Mouse (Mus musculus) stomach, embryonic 15.5 days (tissue): ENCODE data around the gene Hebp2. TPM values are rescaled to one million over a fixed set of nuclear protein-coding genes. Genes with fewer than 3 reads are reported as not detected.
A peak's percentile ranks its signal among the peaks of the same experiment; 100 is the strongest.
"Not testable (repeated sequence)": the region's sequence is repeated elsewhere in the genome, so short reads cannot be mapped to it uniquely, and the experiment has no call there.

Source experiments
- ATAC-seq: fragments of 200-750 bp; cut with Nextera tagmentation; 2 replicates; pipeline ENCODE4 v1.8.0; 2017; ENCODE audit warnings: low read depth, moderate number of reproducible peaks, moderate TSS enrichment; ENCODE audit not compliant: insufficient read depth, low FRiP score
- H3K27ac ChIP-seq: fragments of 300-500 bp; sonication (generic); 2 replicates; pipeline ENCODE4 v1.5.1; 2015; ENCODE audit warnings: mild to moderate bottlenecking, inconsistent platforms
- H3K27me3 ChIP-seq: fragments of 300-500 bp; sonication (generic); replicated peaks from 2 replicates; pipeline ENCODE4 v1.6.1; 2015; ENCODE audit warnings: inconsistent platforms
- H3K36me3 ChIP-seq: fragments of 300-500 bp; sonication (generic); 2 replicates; pipeline ENCODE4 v1.6.1; 2015; ENCODE audit warnings: inconsistent platforms
- H3K4me1 ChIP-seq: fragments of 300-500 bp; sonication (generic); 2 replicates; pipeline ENCODE4 v1.6.1; 2015; ENCODE audit warnings: inconsistent platforms
- H3K4me2 ChIP-seq: fragments of 300-500 bp; sonication (generic); 2 replicates; pipeline ENCODE4 v1.6.1; 2015; ENCODE audit warnings: mild to moderate bottlenecking, inconsistent platforms
- H3K4me3 ChIP-seq: fragments of 300-500 bp; sonication (generic); replicated peaks from 2 replicates; pipeline ENCODE4 v1.5.1; 2015; ENCODE audit warnings: inconsistent platforms
- H3K9ac ChIP-seq: fragments of 300-500 bp; sonication (generic); 2 replicates; pipeline ENCODE4 v1.6.1; 2015; ENCODE audit warnings: inconsistent platforms
- H3K9me3 ChIP-seq: fragments of 300-500 bp; sonication (generic); 2 replicates; pipeline ENCODE4 v1.6.1; 2016; ENCODE audit warnings: inconsistent platforms
- WGBS: fragments of 180-500 bp; shearing (Covaris S2); methylation state at CpG from one replicate; pipeline ENCODE4 v1.1.7; 2015; 5-methylcytosine and 5-hydroxymethylcytosine counted together
- polyA plus RNA-seq: library from polyadenylated mRNA; unstranded; fragments of >200 nt; fragmentation: Nextera tagmentation; extraction: Ambion mirVana; gene quantifications from 2 replicates; pipeline ENCODE4 v1.2.1, GENCODE M21; 2015

Hebp2 gene
- polyA plus RNA-seq, result 25.0 and 34.5 TPM in 2 replicates

DNA sequence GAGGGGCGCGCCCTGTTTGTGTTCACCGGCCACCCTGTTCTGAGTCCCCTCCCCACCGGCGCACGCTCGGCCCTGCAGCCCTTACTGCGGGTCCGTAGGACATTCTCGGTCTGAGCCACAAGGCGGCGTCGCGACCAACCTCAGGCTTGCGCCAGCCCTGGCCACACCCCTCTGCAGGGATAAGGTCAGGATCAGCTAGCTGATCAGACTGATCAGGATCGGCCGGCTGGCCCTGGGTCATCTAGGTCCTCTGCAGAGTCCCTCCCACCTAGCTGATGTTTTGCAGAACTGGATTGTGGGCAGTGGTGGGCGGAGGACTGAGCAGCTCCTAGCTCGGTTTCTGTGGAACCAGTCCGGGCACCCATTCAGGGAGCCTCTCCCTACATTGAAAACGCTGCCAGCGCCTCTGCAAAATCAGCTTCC lies at the start of gene Hebp2:
Hebp2 (minus strand) TSS at position 264 of the 423 bp plus-strand sequence.
- Histone ChIP-seq H3K9me3 (no peaks in the 10 kb centered on the region), H3K36me3 (no peaks in the 10 kb centered on the region), H3K4me1 (peaks cover 9% of the 10 kb centered on the region; the same call in 1 of the 2 replicates), H3K4me3 (peak within 1 kb of the TSS; percentile 69), H3K9ac (peak within 1 kb of the TSS; percentile 50), H3K4me2 (peak within 1 kb of the TSS; percentile 92), H3K27ac (peak within 1 kb of the TSS; percentile 82; the same call in 1 of the 2 replicates), H3K27me3 (no peaks in the 10 kb centered on the region)
- ATAC-seq, result peak; percentile 86
- under 1% methylated on average over 22 of the region's 22 CpGs for WGBS

DNA sequence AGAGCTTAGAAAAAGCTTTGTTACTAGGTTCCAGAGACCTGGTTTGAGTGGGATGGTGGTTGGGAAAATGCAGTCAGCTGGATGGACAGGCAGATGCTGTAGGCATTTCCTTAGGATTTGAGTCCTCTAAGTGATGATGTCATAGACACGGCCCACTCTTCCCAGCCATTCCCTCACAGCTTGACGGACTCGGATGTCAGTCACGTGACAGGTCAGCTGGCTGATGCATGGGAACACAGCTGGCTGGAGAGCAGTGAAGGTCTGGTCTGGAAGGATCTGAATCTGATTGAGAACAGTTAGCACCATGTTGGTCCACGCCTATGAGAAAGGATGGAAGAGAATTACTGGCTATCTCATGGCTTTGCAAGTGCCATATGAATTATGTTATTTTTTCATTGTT lies 43.6 kb upstream of the Hebp2 start:
- no peaks in the 10 kb centered on the region for H3K9me3 ChIP-seq

DNA sequence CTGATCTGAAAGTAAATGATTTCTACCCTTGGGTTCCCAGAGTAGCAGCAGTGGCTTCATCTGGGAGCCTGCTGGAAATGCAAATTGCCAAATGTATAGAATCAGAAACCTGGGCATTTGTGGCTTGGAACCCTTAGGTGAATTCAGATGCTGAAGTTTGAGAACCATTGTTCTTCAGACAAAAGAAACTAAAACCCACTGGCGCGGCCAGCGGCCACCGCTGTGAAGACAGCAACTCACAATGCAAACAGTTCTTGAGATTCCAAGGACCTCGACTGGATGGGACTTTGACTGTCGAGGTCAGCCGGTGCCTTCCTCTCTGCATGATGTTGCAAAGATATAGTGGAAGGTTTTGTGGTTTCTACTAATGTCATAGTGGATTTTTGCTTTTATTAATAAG lies 38.3 kb upstream of the Hebp2 start:
- Histone ChIP-seq H3K27ac (no peak overlapping the region), H3K9ac (no peak overlapping the region), H3K4me1 (no peaks in the 10 kb centered on the region), H3K4me3 (no peak overlapping the region), H3K27me3 (no peaks in the 10 kb centered on the region), H3K9me3 (no peaks in the 10 kb centered on the region), H3K36me3 (no peaks in the 10 kb centered on the region), H3K4me2 (no peak overlapping the region)
- no peak for ATAC-seq
- 42% methylated on average over 7 of the region's 7 CpGs for WGBS

More for the DNA sequence above, 43.6 kb upstream of the Hebp2 start:
- ATAC-seq, result no peak
- Histone ChIP-seq H3K4me1 (no peaks in the 10 kb centered on the region), H3K36me3 (no peaks in the 10 kb centered on the region), H3K4me2 (no peak overlapping the region), H3K4me3 (no peak overlapping the region), H3K27me3 (no peaks in the 10 kb centered on the region), H3K27ac (no peak overlapping the region), H3K9ac (no peak overlapping the region)
- 87% methylated on average over 5 of the region's 5 CpGs for WGBS

DNA sequence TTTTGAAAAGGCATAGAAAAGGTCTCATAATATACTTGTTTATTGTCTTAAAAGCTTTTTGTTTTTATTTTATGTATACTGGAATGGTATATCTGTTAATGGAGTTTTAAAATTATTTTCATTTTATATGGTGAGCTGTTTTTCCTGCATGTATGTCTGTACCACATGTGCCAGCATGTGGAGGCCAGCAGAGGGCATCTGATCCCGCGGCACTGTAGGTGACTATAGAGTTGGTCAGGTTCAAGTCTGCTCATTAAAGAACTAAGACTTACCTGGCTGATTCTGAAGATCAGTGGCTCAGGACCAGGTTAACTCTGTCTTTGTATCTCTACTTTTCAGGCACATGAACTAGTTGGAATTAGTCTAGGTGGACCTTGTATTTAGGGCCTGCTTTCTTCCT lies 26.7 kb upstream of the Hebp2 start:
- no peak for ATAC-seq
- no peaks in the 10 kb centered on the region for H3K27me3 ChIP-seq
- no peak overlapping the region for H3K4me3 ChIP-seq
- H3K9ac ChIP-seq, result no peak overlapping the region
- no peak overlapping the region for H3K4me2 ChIP-seq
- H3K36me3 ChIP-seq, result no peaks in the 10 kb centered on the region
- no peak overlapping the region for H3K27ac ChIP-seq
- 53% methylated on average over 2 of the region's 2 CpGs for WGBS
- H3K9me3 ChIP-seq, result no peaks in the 10 kb centered on the region
- H3K4me1 ChIP-seq, result no peaks in the 10 kb centered on the region

DNA sequence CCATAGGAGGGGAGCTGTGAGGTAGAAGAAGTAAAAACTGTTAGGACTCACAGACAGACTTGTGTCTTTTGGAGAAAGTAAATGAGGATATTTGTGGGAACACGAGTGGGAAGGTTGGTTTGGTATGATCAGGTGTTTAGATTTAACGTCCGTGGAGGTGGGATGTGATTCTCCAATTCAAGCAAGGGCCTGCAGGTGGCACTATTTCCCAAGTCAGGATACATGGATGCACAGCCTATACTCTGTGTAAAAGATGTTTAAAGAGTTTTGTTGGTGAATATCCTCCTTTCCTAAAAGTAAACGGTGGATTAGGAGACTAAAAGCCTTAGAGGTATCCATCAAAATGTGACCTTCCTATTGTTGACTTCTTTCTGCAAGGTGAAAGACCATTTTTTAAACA lies 17.1 kb upstream of the Hebp2 start:
- Histone ChIP-seq H3K27ac (no peak overlapping the region), H3K4me3 (no peak overlapping the region), H3K9ac (no peak overlapping the region), H3K4me2 (no peak overlapping the region), H3K9me3 (no peaks in the 10 kb centered on the region), H3K4me1 (no peaks in the 10 kb centered on the region), H3K27me3 (no peaks in the 10 kb centered on the region), H3K36me3 (no peaks in the 10 kb centered on the region)
- no peak; the same call in 1 of the 2 replicates for ATAC-seq
- whole genome bisulfite sequencing, result 5% methylated on average over 4 of the region's 4 CpGs

DNA sequence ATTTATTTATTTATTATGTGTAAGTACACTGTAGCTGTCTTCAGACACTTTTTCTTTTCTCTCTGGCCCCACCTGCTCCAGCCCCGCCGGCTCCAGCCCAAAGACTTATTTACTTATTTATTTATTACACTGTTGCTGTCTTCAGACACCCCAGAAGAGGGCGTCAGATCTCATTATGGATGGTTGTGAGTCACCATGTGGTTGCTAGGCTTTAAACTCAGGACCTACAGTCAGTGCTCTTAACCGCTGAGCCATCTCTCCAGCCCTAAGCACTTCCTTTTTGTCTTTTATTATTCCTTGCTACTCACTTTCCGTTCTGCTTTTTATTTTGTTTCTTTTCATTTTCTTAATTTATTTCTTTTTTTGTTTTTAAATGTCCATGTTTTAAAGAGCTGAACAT lies 15.6 kb upstream of the Hebp2 start:
- Histone ChIP-seq H3K9me3 (no peaks in the 10 kb centered on the region), H3K9ac (no peak overlapping the region), H3K36me3 (no peaks in the 10 kb centered on the region), H3K4me3 (no peak overlapping the region), H3K4me1 (no peaks in the 10 kb centered on the region), H3K4me2 (no peak overlapping the region), H3K27ac (no peak overlapping the region), H3K27me3 (no peaks in the 10 kb centered on the region)
- no peak for ATAC-seq
- WGBS, result 54% methylated on average over 5 of the region's 5 CpGs

DNA sequence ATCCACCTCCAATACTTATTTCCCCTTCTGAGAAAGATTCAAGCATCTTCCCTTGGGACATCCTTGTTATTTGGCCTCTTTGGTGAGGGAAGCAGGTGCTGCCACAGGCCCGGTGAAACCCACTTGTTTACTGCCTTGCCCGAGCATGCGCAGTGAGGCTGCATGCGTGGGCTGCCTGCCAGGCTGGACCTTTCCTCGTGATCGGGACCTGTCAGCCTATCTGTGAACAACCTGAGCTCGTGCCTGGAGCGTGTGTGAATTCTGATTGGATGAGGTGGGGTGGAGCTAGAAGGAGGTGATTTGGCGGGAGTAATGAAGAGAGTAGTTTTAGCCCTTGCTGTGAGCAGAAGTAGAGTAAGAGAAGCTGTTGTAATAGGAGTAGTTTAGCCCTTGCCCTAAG lies 13.2 kb upstream of the Hebp2 start:
- H3K27ac ChIP-seq, H3K27me3 ChIP-seq, ATAC-seq, H3K36me3 ChIP-seq, H3K9ac ChIP-seq, H3K4me3 ChIP-seq, H3K4me2 ChIP-seq, H3K4me1 ChIP-seq, H3K9me3 ChIP-seq: not testable (repeated sequence)
- WGBS, result 84% methylated on average over 9 of the region's 9 CpGs

DNA sequence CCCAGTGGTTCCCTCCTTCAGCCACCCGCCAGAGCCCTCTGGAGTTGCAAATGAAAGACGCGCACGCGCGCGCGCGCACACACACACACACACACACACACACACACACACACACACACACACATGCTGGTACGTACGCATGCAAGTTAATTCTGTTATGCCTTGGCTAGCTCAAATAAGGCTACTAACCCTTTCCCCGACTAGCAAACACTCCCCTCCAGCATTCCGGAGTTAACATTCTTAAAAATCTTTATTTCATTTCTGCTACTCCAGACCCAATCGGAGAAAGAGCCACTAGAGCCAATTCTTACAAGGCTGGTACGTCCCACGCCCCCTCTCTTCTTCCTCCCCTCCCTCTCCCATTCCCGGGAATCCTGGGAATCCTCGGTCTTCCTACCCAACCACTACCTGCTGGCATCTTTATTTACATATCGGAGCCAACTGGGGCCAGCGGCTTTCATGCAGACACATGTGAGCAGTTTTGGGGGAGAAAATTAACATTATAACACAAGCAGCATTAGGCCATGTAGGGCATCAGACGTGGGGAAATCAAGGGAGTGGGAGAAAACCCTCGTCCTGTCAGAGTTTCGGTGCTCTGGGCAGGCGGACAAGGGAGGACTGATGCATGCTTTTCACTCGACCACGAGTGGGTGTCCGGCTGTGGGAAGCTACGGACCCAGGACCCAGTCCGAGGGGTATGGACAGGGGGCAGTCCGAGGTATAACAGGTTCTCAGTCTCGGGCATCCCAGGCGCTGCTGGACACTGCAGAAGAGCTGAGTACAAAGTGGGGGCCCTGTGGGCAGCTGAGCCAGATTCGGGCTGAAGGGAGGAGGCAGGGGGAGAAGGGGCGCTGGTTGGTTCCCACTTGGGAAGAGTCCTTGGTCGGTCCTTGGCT lies 3.7 kb upstream of the Hebp2 start:
- H3K9me3 ChIP-seq, result no peaks in the 10 kb centered on the region
- peak overlapping the region; percentile 35 for H3K4me3 ChIP-seq
- 7% methylated on average over 35 of the region's 35 CpGs for WGBS
- no peaks in the 10 kb centered on the region for H3K27me3 ChIP-seq
- H3K4me1 ChIP-seq, result peaks cover 9% of the 10 kb centered on the region; the same call in 1 of the 2 replicates
- no peak overlapping the region for H3K9ac ChIP-seq
- peak overlapping the region; percentile 66 for H3K4me2 ChIP-seq
- no peak for ATAC-seq
- no peaks in the 10 kb centered on the region for H3K36me3 ChIP-seq
- no peak overlapping the region for H3K27ac ChIP-seq

DNA sequence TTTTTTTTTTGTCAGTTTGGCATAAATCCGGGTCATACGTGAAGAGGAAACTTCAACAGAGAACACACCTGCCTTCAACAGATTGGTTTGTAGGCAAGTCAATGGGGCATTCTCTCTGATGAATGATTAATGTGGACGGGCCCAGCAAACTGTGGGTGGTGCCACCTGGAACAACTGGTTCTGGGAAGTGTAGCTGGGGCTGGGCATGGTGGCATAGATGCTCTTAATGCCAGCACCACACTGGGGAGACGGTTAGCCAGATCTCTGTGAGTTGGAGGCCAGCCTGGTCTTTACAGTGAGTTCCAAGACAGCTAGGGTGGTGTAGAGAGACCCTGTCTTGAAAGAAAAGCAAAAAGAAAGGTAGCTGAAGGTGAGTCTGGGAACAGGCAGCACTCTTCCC lies 1.5 kb upstream of the Hebp2 start:
- ATAC-seq, result no peak
- no peak overlapping the region for H3K4me2 ChIP-seq
- no peak overlapping the region for H3K4me3 ChIP-seq
- no peaks in the 10 kb centered on the region for H3K36me3 ChIP-seq
- H3K4me1 ChIP-seq, result peaks cover 9% of the 10 kb centered on the region; the same call in 1 of the 2 replicates
- H3K9me3 ChIP-seq, result no peaks in the 10 kb centered on the region
- WGBS, result 60% methylated on average over 4 of the region's 4 CpGs
- H3K27ac ChIP-seq, result peak overlapping the region; percentile 36; the same call in 1 of the 2 replicates
- no peaks in the 10 kb centered on the region for H3K27me3 ChIP-seq
- no peak overlapping the region for H3K9ac ChIP-seq

DNA sequence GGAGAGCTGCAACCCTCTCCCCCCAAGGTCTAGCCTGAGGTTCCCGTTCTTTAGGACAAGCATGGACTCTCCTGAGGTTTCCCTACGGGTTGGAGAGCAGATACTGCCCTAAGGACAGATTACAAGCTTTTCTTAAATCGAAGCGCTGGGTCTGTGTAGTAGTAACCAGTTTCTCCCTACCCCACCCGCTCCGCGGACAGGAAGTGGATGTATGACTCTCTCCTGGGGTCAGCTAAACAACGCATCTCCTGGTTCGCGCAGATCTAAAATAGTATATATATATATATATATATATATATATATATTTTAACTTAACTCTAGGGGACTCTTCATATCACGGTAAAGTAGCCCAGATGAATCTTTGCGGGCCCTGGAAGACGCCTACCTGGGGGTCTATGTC lies 567 bp downstream of the Hebp2 start:
- no peaks in the 10 kb centered on the region for H3K9me3 ChIP-seq
- WGBS, result 6% methylated on average over 13 of the region's 13 CpGs
- H3K9ac ChIP-seq, result peak overlapping the region; percentile 50; the same call in 1 of the 2 replicates
- H3K27ac ChIP-seq, result peak overlapping the region; percentile 82; the same call in 1 of the 2 replicates
- peak overlapping the region; percentile 69 for H3K4me3 ChIP-seq
- H3K4me2 ChIP-seq, result peak overlapping the region; percentile 92
- no peaks in the 10 kb centered on the region for H3K27me3 ChIP-seq
- no peaks in the 10 kb centered on the region for H3K36me3 ChIP-seq
- H3K4me1 ChIP-seq, result peaks cover 9% of the 10 kb centered on the region; the same call in 1 of the 2 replicates
- ATAC-seq, result no peak

DNA sequence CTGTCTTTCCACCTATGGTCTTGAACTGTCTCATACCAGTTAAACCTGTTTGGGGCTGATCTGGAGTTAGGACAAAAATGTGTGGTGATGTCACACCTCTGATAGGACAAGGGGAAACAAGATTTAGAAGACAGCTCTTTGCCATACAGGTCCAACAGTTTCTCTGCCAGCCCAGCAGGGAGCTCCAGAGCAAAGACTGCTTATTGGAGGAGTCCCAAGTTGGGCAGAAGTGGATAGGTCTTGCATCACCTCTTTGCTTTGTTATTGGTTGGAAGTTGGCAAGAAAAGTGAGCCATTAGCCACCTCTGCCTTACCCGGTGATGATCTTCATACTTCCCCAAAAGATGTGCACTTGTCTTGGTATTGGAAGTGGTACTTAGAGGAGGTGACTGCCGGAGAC lies 9.0 kb downstream of the Hebp2 start:
- H3K4me1 ChIP-seq, result no peaks in the 10 kb centered on the region
- no peak overlapping the region for H3K9ac ChIP-seq
- no peak overlapping the region for H3K4me3 ChIP-seq
- H3K36me3 ChIP-seq, result no peaks in the 10 kb centered on the region
- no peak overlapping the region for H3K27ac ChIP-seq
- H3K27me3 ChIP-seq, result no peaks in the 10 kb centered on the region
- no peaks in the 10 kb centered on the region for H3K9me3 ChIP-seq
- no peak for ATAC-seq
- H3K4me2 ChIP-seq, result no peak overlapping the region
- 95% methylated on average over 2 of the region's 2 CpGs for WGBS

DNA sequence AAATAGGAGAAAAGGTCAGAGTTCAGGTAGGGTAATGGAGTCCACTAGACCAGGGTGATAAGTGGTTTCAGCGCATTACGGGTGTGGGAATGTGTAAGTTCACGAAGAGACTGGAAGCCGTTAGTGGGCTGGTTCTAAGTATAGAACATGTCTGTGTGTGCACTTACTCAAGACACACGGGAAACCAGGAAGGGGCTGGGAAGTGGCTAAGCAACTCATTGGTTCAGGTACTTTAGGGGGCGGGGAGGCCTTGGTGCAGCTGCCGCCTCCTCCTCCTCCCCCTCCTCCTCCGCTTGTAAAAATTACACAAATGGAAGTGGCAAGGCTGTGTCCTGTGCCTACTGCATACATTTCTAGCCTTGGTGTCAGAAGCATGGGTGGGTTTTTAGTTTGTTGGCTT lies 13.6 kb downstream of the Hebp2 start:
- no peaks in the 10 kb centered on the region for H3K27me3 ChIP-seq
- no peak overlapping the region for H3K27ac ChIP-seq
- no peak overlapping the region for H3K4me3 ChIP-seq
- no peaks in the 10 kb centered on the region for H3K9me3 ChIP-seq
- no peak overlapping the region for H3K9ac ChIP-seq
- no peak; the same call in 1 of the 2 replicates for ATAC-seq
- 0 out of 2 replicates have a peak, but pooled peaks cover 3% of the 10 kb centered on the region for H3K4me1 ChIP-seq
- no peak overlapping the region for H3K4me2 ChIP-seq
- H3K36me3 ChIP-seq, result peaks cover 7% of the 10 kb centered on the region
- 63% methylated on average over 8 of the region's 8 CpGs for WGBS
